Mouse (Mus musculus) limb, embryonic 14.5 days (tissue): ENCODE measurements around the gene Creb3l4. TPM values are rescaled to one million over a fixed set of nuclear protein-coding genes. Genes with fewer than 3 reads are reported as not detected.
A peak's percentile ranks its signal among the peaks of the same experiment; 100 is the strongest.

ENCODE experiments used
- ATAC-seq: fragments of 200-750 bp; cut with Nextera tagmentation; 2 replicates; pipeline ENCODE4 v1.8.0; 2017; ENCODE audit warnings: low read depth, moderate number of reproducible peaks, moderate TSS enrichment; ENCODE audit not compliant: low FRiP score
- DNase-seq: peaks from one replicate; pipeline ENCODE4 v3.0.0-alpha.2; 2015; ENCODE audit warnings: low spot score
- H3K27ac ChIP-seq: fragments of 300-500 bp; sonication (generic); replicated peaks from 2 replicates; pipeline ENCODE4 v1.5.1; 2014; ENCODE audit warnings: low read depth, mild to moderate bottlenecking, low read length, moderate library complexity, mixed read lengths
- H3K27me3 ChIP-seq: fragments of 300-500 bp; sonication (generic); 2 replicates; pipeline ENCODE4 v1.6.1; 2014; ENCODE audit warnings: low read length, mixed read lengths; ENCODE audit not compliant: control insufficient read depth, insufficient read depth
- H3K36me3 ChIP-seq: fragments of 300-500 bp; sonication (generic); 2 replicates; pipeline ENCODE4 v1.6.1; 2014; ENCODE audit warnings: mild to moderate bottlenecking, low read length, moderate library complexity, mixed read lengths; ENCODE audit not compliant: control insufficient read depth, insufficient read depth
- H3K4me1 ChIP-seq: fragments of 300-500 bp; sonication (generic); 2 replicates; pipeline ENCODE4 v1.6.1; 2014; ENCODE audit warnings: antibody characterized with exemption, low read length, mixed read lengths; ENCODE audit not compliant: control insufficient read depth, insufficient read depth
- H3K4me2 ChIP-seq: fragments of 300-500 bp; sonication (generic); replicated peaks from 2 replicates; pipeline ENCODE4 v1.6.1; 2014; ENCODE audit warnings: low read depth, mild to moderate bottlenecking, low read length, moderate library complexity; ENCODE audit not compliant: severe bottlenecking
- H3K4me3 ChIP-seq: fragments of 300-500 bp; sonication (generic); replicated peaks from 2 replicates; pipeline ENCODE4 v1.5.1; 2014; ENCODE audit warnings: low read length
- H3K9ac ChIP-seq: fragments of 300-500 bp; sonication (generic); 2 replicates; pipeline ENCODE4 v1.6.1; 2014; ENCODE audit warnings: mild to moderate bottlenecking, low read depth, low read length, moderate library complexity; ENCODE audit not compliant: severe bottlenecking
- H3K9me3 ChIP-seq: fragments of 300-500 bp; sonication (generic); 2 replicates; pipeline ENCODE4 v1.6.1; 2016; ENCODE audit warnings: low read length; ENCODE audit not compliant: control insufficient read depth
- POLR2A ChIP-seq: fragments of 200-500 bp; IDR thresholded peaks from 2 replicates; pipeline ENCODE4 v1.8.0; 2012; ENCODE audit warnings: inconsistent platforms, mild to moderate bottlenecking, moderate library complexity, borderline replicate concordance; ENCODE audit not compliant: insufficient read depth, insufficient read length; ENCODE audit errors: extremely low read depth
- WGBS: fragments of 180-500 bp; shearing (Covaris S2); extraction: QIAGEN DNeasy Blood & Tissue Kit; methylation state at CpG from one replicate; pipeline ENCODE4 v1.1.7; 2014; 5-methylcytosine and 5-hydroxymethylcytosine counted together
- polyA plus RNA-seq, 2 experiments: library from polyadenylated mRNA; depleted of rRNA in 1 of 2; stranded (reverse) in 1 of 2; unstranded in 1 of 2; fragments of >200 nt; fragmentation: Nextera tagmentation in 1 of 2; extraction: Ambion mirVana in 1 of 2; gene quantifications; 2 replicates each; pipeline versions ENCODE4 v1.2.1 to v1.2.3; 2012 to 2014

The Creb3l4 gene
- polyA plus RNA-seq, 2 experiments = 6.3 to 6.7 TPM

- Histone ChIP-seq H3K4me2 (no peak overlapping the region), H3K27me3 (no peaks in the 10 kb centered on the region), H3K4me1 (0 out of 2 replicates have a peak, but pooled peaks cover 6% of the 10 kb centered on the region), H3K9me3 (no peaks in the 10 kb centered on the region), H3K27ac (no peak overlapping the region), H3K4me3 (no peak overlapping the region), H3K36me3 (peaks cover 59% of the 10 kb centered on the region), H3K9ac (no peak overlapping the region)
- no peak for TF ChIP-seq POLR2A
- ATAC-seq (no peak), DNase-seq (no peak)
- WGBS = 92% methylated on average over 11 of the region's 11 CpGs
These were observed 24.9 kb upstream of the Creb3l4 start for GRCm38 (mm10) chr3:90268190-90268589.

GRCm38 (mm10) chr3:90266901-90267775 lies 23.8 kb upstream of the Creb3l4 start:
- WGBS = 94% methylated on average over 20 of the region's 20 CpGs
- no peak for TF ChIP-seq POLR2A
- H3K36me3 ChIP-seq = peaks cover 59% of the 10 kb centered on the region

GRCm38 (mm10) chr3:90265932-90266741 lies 22.8 kb upstream of the Creb3l4 start:
- H3K4me2 ChIP-seq = peak overlapping the region; percentile 68
- peak overlapping the region; percentile 84 for H3K4me3 ChIP-seq
- H3K27ac ChIP-seq = peak overlapping the region; percentile 96
- H3K36me3 ChIP-seq = peaks cover 59% of the 10 kb centered on the region
- TF ChIP-seq POLR2A = no peak
- no peaks in the 10 kb centered on the region for H3K27me3 ChIP-seq
- no peaks in the 10 kb centered on the region for H3K9me3 ChIP-seq
- WGBS = 24% methylated on average over 16 of the region's 16 CpGs
- peak; percentile 45 for ATAC-seq
- H3K4me1 ChIP-seq = 0 out of 2 replicates have a peak, but pooled peaks cover 6% of the 10 kb centered on the region
- H3K9ac ChIP-seq = peak overlapping the region; percentile 82
- DNase-seq = peak; percentile 28

More at GRCm38 (mm10) chr3:90266901-90267775, 23.8 kb upstream of the Creb3l4 start:
- DNase-seq (no peak), ATAC-seq (no peak)
- no peak overlapping the region for H3K27ac ChIP-seq
- H3K9me3 ChIP-seq = no peaks in the 10 kb centered on the region
- peak overlapping the region; percentile 68 for H3K4me2 ChIP-seq
- H3K9ac ChIP-seq = no peak overlapping the region
- no peaks in the 10 kb centered on the region for H3K27me3 ChIP-seq
- no peak overlapping the region for H3K4me3 ChIP-seq
- H3K4me1 ChIP-seq = 0 out of 2 replicates have a peak, but pooled peaks cover 6% of the 10 kb centered on the region

- peak; percentile 49; the same call in 1 of the 2 replicates for TF ChIP-seq POLR2A
- H3K36me3 ChIP-seq = peaks cover 58% of the 10 kb centered on the region
- under 1% methylated on average over 60 of the region's 87 CpGs for WGBS
These were observed 22.0 kb upstream of the Creb3l4 start, which contains the start of gene Dennd4b for GRCm38 (mm10) chr3:90265034-90265931. Gene Dennd4b (plus strand): TSS chr3:90265185.

More at GRCm38 (mm10) chr3:90265034-90265931, 22.0 kb upstream of the Creb3l4 start, which contains the start of gene Dennd4b:
- DNase-seq (peak; percentile 88), ATAC-seq (peak; percentile 89)
- Histone ChIP-seq H3K27ac (peak within 1 kb of the TSS; percentile 96), H3K4me1 (0 out of 2 replicates have a peak, but pooled peaks cover 6% of the 10 kb centered on the region), H3K27me3 (no peaks in the 10 kb centered on the region), H3K9me3 (no peaks in the 10 kb centered on the region), H3K4me3 (peak within 1 kb of the TSS; percentile 84), H3K4me2 (peak within 1 kb of the TSS; percentile 68), H3K9ac (peak within 1 kb of the TSS; percentile 82)
